Mouse (Mus musculus) fibroblast of lung, adult 2 months (primary cell): Measurements from ENCODE around the gene Slc24a4.

Experiments
- DNase-seq: peaks from one replicate; pipeline ENCODE4 v3.0.0-alpha.2; 2011; ENCODE audit warnings: low read depth

Slc24a4 gene

GRCm38 (mm10) chr12:102128081-102128790, at the start of gene Slc24a4:
Slc24a4 (plus strand) TSS chr12:102128733.
- DNase-seq: no peak

GRCm38 (mm10) chr12:102082648-102083425, 45.7 kb upstream of the Slc24a4 start:
- DNase-seq: no peak

GRCm38 (mm10) chr12:102090535-102090934, 38.0 kb upstream of the Slc24a4 start:
- DNase-seq: no peak

GRCm38 (mm10) chr12:102092342-102093094, 36.0 kb upstream of the Slc24a4 start:
- no peak for DNase-seq

- DNase-seq: no peak
Measured at GRCm38 (mm10) chr12:102105990-102106389, 22.5 kb upstream of the Slc24a4 start.

GRCm38 (mm10) chr12:102108851-102109250, 19.7 kb upstream of the Slc24a4 start:
- DNase-seq: no peak

- DNase-seq: no peak
Measured at GRCm38 (mm10) chr12:102112491-102112890, 16.0 kb upstream of the Slc24a4 start.

GRCm38 (mm10) chr12:102112901-102113300, 15.6 kb upstream of the Slc24a4 start:
- no peak for DNase-seq

- no peak for DNase-seq
Measured at GRCm38 (mm10) chr12:102113391-102113790, 15.1 kb upstream of the Slc24a4 start.

- no peak for DNase-seq
Measured at GRCm38 (mm10) chr12:102116580-102116979, 12.0 kb upstream of the Slc24a4 start.

GRCm38 (mm10) chr12:102118014-102118413, 10.5 kb upstream of the Slc24a4 start:
- no peak for DNase-seq

GRCm38 (mm10) chr12:102127601-102128000, 932 bp upstream of the Slc24a4 start:
- no peak for DNase-seq

- no peak for DNase-seq
Measured at GRCm38 (mm10) chr12:102128791-102129507, 416 bp downstream of the Slc24a4 start.

- DNase-seq: no peak
Measured at GRCm38 (mm10) chr12:102129508-102130030, 1.0 kb downstream of the Slc24a4 start.

GRCm38 (mm10) chr12:102139710-102140109, 11.2 kb downstream of the Slc24a4 start:
- no peak for DNase-seq

GRCm38 (mm10) chr12:102141330-102141729, 12.8 kb downstream of the Slc24a4 start:
- no peak for DNase-seq

GRCm38 (mm10) chr12:102147678-102148077, 19.1 kb downstream of the Slc24a4 start:
- no peak for DNase-seq

GRCm38 (mm10) chr12:102148746-102149145, 20.2 kb downstream of the Slc24a4 start:
- no peak for DNase-seq

GRCm38 (mm10) chr12:102151185-102151584, 22.7 kb downstream of the Slc24a4 start:
- DNase-seq: no peak

- DNase-seq: no peak
Measured at GRCm38 (mm10) chr12:102153796-102154195, 25.3 kb downstream of the Slc24a4 start.

GRCm38 (mm10) chr12:102154815-102155214, 26.3 kb downstream of the Slc24a4 start:
- no peak for DNase-seq

- DNase-seq: no peak
Measured at GRCm38 (mm10) chr12:102164632-102165031, 36.1 kb downstream of the Slc24a4 start.
